Comparison of ENCODE assay signal across 8 mouse cellular contexts in the genomic region with DNA sequence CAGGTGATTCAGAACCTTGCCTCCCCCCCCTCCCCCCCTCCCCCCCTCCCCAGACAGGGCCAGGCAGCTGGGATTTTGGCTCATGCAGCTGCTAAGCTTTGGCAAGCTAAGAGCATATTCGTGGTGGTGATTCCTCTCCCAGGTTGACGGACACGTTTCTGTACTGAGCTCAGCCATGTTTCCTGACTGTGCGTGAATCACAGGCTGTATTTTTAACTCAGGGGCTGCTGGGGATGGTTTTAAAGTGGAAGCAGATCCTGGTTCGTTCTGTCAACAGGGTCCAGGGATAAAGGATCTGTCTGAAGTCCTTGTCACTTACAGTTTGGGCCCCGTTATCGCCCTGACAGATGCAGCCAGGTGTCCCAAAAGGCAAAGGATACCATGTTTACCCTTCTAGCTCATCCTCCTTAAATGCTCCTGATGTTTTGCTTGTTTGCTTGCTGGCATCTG. TPM values are rescaled to one million over a fixed set of nuclear protein-coding genes. Genes with fewer than 3 reads are reported as not detected.
DNase-seq lines count a peak whose midpoint lies in the region; ATAC-seq and TF ChIP-seq lines count a peak whose summit lies in the region.

No protein-coding gene starts in this region.

- H3K9me3 ChIP-seq in kidney, postnatal 0 days (replicated peaks; ENCODE audit: low read length): no peaks in the 10 kb centered on the region
- H3K9me3 ChIP-seq in forebrain, embryonic 14.5 days (replicated peaks; ENCODE audit: control insufficient read depth, low read length): no peaks in the 10 kb centered on the region
- no peaks in the 10 kb centered on the region for H3K9me3 ChIP-seq in liver, embryonic 13.5 days (replicated peaks)

- no peak for TF ChIP-seq CTCF in kidney, postnatal 0 days (IDR thresholded peaks at IDR 0.05; ENCODE audit: low read depth)
- TF ChIP-seq CTCF in Patski (IDR thresholded peaks at IDR 0.05): no peak

- no peak for ATAC-seq in kidney, postnatal 0 days (replicated peaks; ENCODE audit: low FRiP score, low read depth)
- ATAC-seq in Patski: peak; percentile 24
- no peak for ATAC-seq in forebrain, embryonic 14.5 days
- no peak for ATAC-seq in liver, embryonic 13.5 days (ENCODE audit: low read depth)
- ATAC-seq in granulocyte monocyte progenitor cell, adult 5-6 weeks (replicated peaks; ENCODE audit: poor library complexity, severe bottlenecking): no peak

- H3K9ac ChIP-seq in kidney, postnatal 0 days (ENCODE audit: low read depth, low read length): 0 out of 2 replicates have a peak overlapping the region, but pooled peaks have one; percentile 19
- peak overlapping the region; percentile 65 for H3K9ac ChIP-seq in forebrain, embryonic 14.5 days (ENCODE audit: low read length)
- H3K9ac ChIP-seq in liver, embryonic 13.5 days: peak overlapping the region; percentile 22; the same call in 1 of the 2 replicates

- no peaks in the 10 kb centered on the region for H3K27me3 ChIP-seq in kidney, postnatal 0 days (ENCODE audit: insufficient read depth, low read length)
- H3K27me3 ChIP-seq in Patski: no peaks in the 10 kb centered on the region
- H3K27me3 ChIP-seq in forebrain, embryonic 14.5 days (replicated peaks; ENCODE audit: control insufficient read depth, insufficient read depth, low read length): no peaks in the 10 kb centered on the region
- H3K27me3 ChIP-seq in liver, embryonic 13.5 days: peaks cover 9% of the 10 kb centered on the region

- CTCF ChIA-PET in Patski (lab: Charles Lee): interaction anchor here (0.9 to 2.6 kb wide), 7 partner anchors 8 to 105 kb away, joined by 3 to 10 read pairs (median 3); no protein-coding TSS in a partner anchor

- POLR2A ChIA-PET in Patski (lab: Charles Lee): interaction anchor here (0.8 to 3.8 kb wide), 6 partner anchors 8 to 112 kb away, joined by 4 to 25 read pairs (median 5); no protein-coding TSS in a partner anchor

- in situ Hi-C loops in Patski (cut with MboI; ENCODE audit: low pct_unique_long_range_greater_than_20kb): loop anchor here (25.0 kb wide), 1 partner anchor 809 kb away; a partner anchor contains a TSS

- peaks cover 81% of the 10 kb centered on the region for H3K4me1 ChIP-seq in kidney, postnatal 0 days (replicated peaks; ENCODE audit: insufficient read depth, low read length)
- H3K4me1 ChIP-seq in forebrain, embryonic 14.5 days (ENCODE audit: control insufficient read depth, insufficient read depth, low read length): peaks cover 75% of the 10 kb centered on the region
- peaks cover 78% of the 10 kb centered on the region for H3K4me1 ChIP-seq in liver, embryonic 13.5 days (replicated peaks)

- no peak overlapping the region for H3K4me3 ChIP-seq in kidney, postnatal 0 days (replicated peaks; ENCODE audit: low read depth, low read length)
- H3K4me3 ChIP-seq in forebrain, embryonic 14.5 days (ENCODE audit: low read depth, low read length): peak overlapping the region; percentile 24
- H3K4me3 ChIP-seq in liver, embryonic 13.5 days (replicated peaks): no peak overlapping the region

- H3K27ac ChIP-seq in kidney, postnatal 0 days: peak overlapping the region; percentile 96
- H3K27ac ChIP-seq in forebrain, embryonic 14.5 days (ENCODE audit: low read depth, low read length): peak overlapping the region; percentile 100
- peak overlapping the region; percentile 56; the same call in 1 of the 2 replicates for H3K27ac ChIP-seq in liver, embryonic 13.5 days

- WGBS in kidney, postnatal 0 days: 21% methylated on average over 7 of the region's 7 CpGs
- WGBS in forebrain, embryonic 14.5 days: 7% methylated on average over 7 of the region's 7 CpGs
- 46% methylated on average over 7 of the region's 7 CpGs for WGBS in liver, embryonic 13.5 days (ENCODE audit: insufficient replicate concordance)

- peak overlapping the region; percentile 4; the same call in 1 of the 2 replicates for H3K4me2 ChIP-seq in kidney, postnatal 0 days (ENCODE audit: low read length)
- peak overlapping the region; percentile 61 for H3K4me2 ChIP-seq in forebrain, embryonic 14.5 days (ENCODE audit: low read length)
- no peak overlapping the region for H3K4me2 ChIP-seq in liver, embryonic 13.5 days

- no peaks in the 10 kb centered on the region for H3K36me3 ChIP-seq in kidney, postnatal 0 days (ENCODE audit: insufficient read depth, low read length)
- H3K36me3 ChIP-seq in forebrain, embryonic 14.5 days (ENCODE audit: control insufficient read depth, insufficient read depth, low read length): no peaks in the 10 kb centered on the region
- no peaks in the 10 kb centered on the region for H3K36me3 ChIP-seq in liver, embryonic 13.5 days

- DNase-seq in kidney, postnatal 0 days (ENCODE audit: low spot score): no peak
- no peak for DNase-seq in kidney, adult 8-10 months
- no peak for DNase-seq in Patski (ENCODE audit: low read depth, low spot score)
- DNase-seq in forebrain, embryonic 14.5 days (ENCODE audit: low spot score): peak; percentile 77
- no peak for DNase-seq in liver, embryonic 13.5 days
- peak; percentile 44 for DNase-seq in thymus, postnatal 25 days
- no peak for DNase-seq in c-Kit-positive CD71-positive TER-119-positive erythroid progenitor cells, embryonic 14.5 days (ENCODE audit: low spot score)

RNA-seq across cellular contexts. Expression of a gene that starts 11.9 kb away (rescaled TPM):
- 52.1 and 57.9 TPM in 2 replicates for polyA plus RNA-seq in kidney, postnatal 0 days (2015; fragmentation: Nextera tagmentation; extraction: Ambion mirVana)
- 97.1 TPM for polyA plus RNA-seq in Patski (2021)
- 41.4 and 56.5 TPM in 2 replicates for polyA plus RNA-seq in forebrain, embryonic 14.5 days (2014; fragmentation: Nextera tagmentation; extraction: Ambion mirVana)
- 2.8 and 3.0 TPM in 2 replicates for polyA plus RNA-seq in liver, embryonic 13.5 days (2015; fragmentation: Nextera tagmentation; extraction: Ambion mirVana)
- 1.2 and 1.8 TPM in 2 replicates for total RNA-seq in granulocyte monocyte progenitor cell, adult 5-6 weeks (2014; fragmentation: Nextera tagmentation)
- total RNA-seq in granulocyte monocyte progenitor cell, adult 5-6 weeks (2017): 0.15 and 0.78 TPM in 2 replicates

RNA-seq across cellular contexts. Expression of a gene that starts 50.4 kb away (rescaled TPM):
- polyA plus RNA-seq in kidney, postnatal 0 days (2015; fragmentation: Nextera tagmentation; extraction: Ambion mirVana): 14.8 and 16.1 TPM in 2 replicates
- polyA plus RNA-seq in Patski (2021): 34.8 TPM
- 47.5 and 57.0 TPM in 2 replicates for polyA plus RNA-seq in forebrain, embryonic 14.5 days (2014; fragmentation: Nextera tagmentation; extraction: Ambion mirVana)
- polyA plus RNA-seq in liver, embryonic 13.5 days (2015; fragmentation: Nextera tagmentation; extraction: Ambion mirVana): 11.6 and 13.6 TPM in 2 replicates
- 23.5 and 32.3 TPM in 2 replicates for total RNA-seq in granulocyte monocyte progenitor cell, adult 5-6 weeks (2014; fragmentation: Nextera tagmentation)
- 18.5 and 19.9 TPM in 2 replicates for total RNA-seq in granulocyte monocyte progenitor cell, adult 5-6 weeks (2017)

Comparison
In these comparisons a context has a peak if more than half of its experiments do, and no peak if none do; other contexts are left out.
1. DNase-seq: peak in forebrain, embryonic 14.5 days (single experiment) and thymus, postnatal 25 days (single experiment); none in kidney, postnatal 0 days (single experiment), kidney, adult 8-10 months (0 of 2), Patski (single experiment), liver, embryonic 13.5 days (single experiment) and c-Kit-positive CD71-positive TER-119-positive erythroid progenitor cells, embryonic 14.5 days (single experiment).
2. RNA of a gene that starts 11.9 kb away (polyA plus RNA-seq): 97.1 TPM in Patski (single experiment), 52.1 to 57.9 TPM in kidney, postnatal 0 days and 41.4 to 56.5 TPM in forebrain, embryonic 14.5 days; 2.8 to 3.0 TPM in liver, embryonic 13.5 days; every median in the first group is over 10 times any median in the second.
3. Peak in every context shown above with its lines, with median percentiles within 50 percentile points of each other: H3K27ac ChIP-seq and H3K9ac ChIP-seq.